Mouse (Mus musculus) stomach, embryonic 14.5 days (tissue): ENCODE data around the gene Col5a3. TPM values are rescaled to one million over a fixed set of nuclear protein-coding genes. Genes with fewer than 3 reads are reported as not detected.
"Not testable (repeated sequence)": the region's sequence is repeated elsewhere in the genome, so short reads cannot be mapped to it uniquely, and the experiment has no call there.

Experiments
- ATAC-seq: fragments of 200-750 bp; cut with Nextera tagmentation; 2 replicates; pipeline ENCODE4 v1.8.0; 2017; ENCODE audit warnings: low read depth, moderate TSS enrichment; ENCODE audit not compliant: insufficient number of reproducible peaks, insufficient read depth, low FRiP score
- H3K27ac ChIP-seq: fragments of 300-500 bp; sonication (generic); 2 replicates; pipeline ENCODE4 v1.5.1; 2014; ENCODE audit warnings: mild to moderate bottlenecking, low read length, moderate library complexity, mixed read lengths
- H3K27me3 ChIP-seq: fragments of 300-500 bp; sonication (generic); 2 replicates; pipeline ENCODE4 v1.6.1; 2014; ENCODE audit warnings: low read length, control low read depth, mixed read lengths; ENCODE audit not compliant: control insufficient read depth, insufficient read depth
- H3K36me3 ChIP-seq: fragments of 300-500 bp; sonication (generic); 2 replicates; pipeline ENCODE4 v1.6.1; 2014; ENCODE audit warnings: mild to moderate bottlenecking, control low read depth, low read length, moderate library complexity, mixed read lengths; ENCODE audit not compliant: control insufficient read depth, insufficient read depth
- H3K4me1 ChIP-seq: fragments of 300-500 bp; sonication (generic); 2 replicates; pipeline ENCODE4 v1.6.1; 2014; ENCODE audit warnings: low read length, control low read depth, mixed read lengths; ENCODE audit not compliant: control insufficient read depth, insufficient read depth
- H3K4me2 ChIP-seq: fragments of 300-500 bp; sonication (generic); replicated peaks from 2 replicates; pipeline ENCODE4 v1.6.1; 2014; ENCODE audit warnings: low read depth, low read length, control low read depth
- H3K4me3 ChIP-seq: fragments of 300-500 bp; sonication (generic); 2 replicates; pipeline ENCODE4 v1.5.1; 2014; ENCODE audit warnings: low read depth, low read length, control low read depth
- H3K9ac ChIP-seq: fragments of 300-500 bp; sonication (generic); replicated peaks from 2 replicates; pipeline ENCODE4 v1.6.1; 2014; ENCODE audit warnings: low read depth, mild to moderate bottlenecking, control low read depth, low read length, moderate library complexity, mixed read lengths
- H3K9me3 ChIP-seq: fragments of 300-500 bp; sonication (generic); 2 replicates; pipeline ENCODE4 v1.6.1; 2016; ENCODE audit warnings: low read depth, low read length, control low read depth; ENCODE audit not compliant: control insufficient read depth
- WGBS: fragments of 180-500 bp; shearing (Covaris S2); extraction: QIAGEN DNeasy Blood & Tissue Kit; methylation state at CpG from one replicate; pipeline ENCODE4 v1.1.7; 2014; 5-methylcytosine and 5-hydroxymethylcytosine counted together
- polyA plus RNA-seq: library from polyadenylated mRNA; unstranded; fragments of >200 nt; fragmentation: Nextera tagmentation; extraction: Ambion mirVana; gene quantifications from 2 replicates; pipeline ENCODE4 v1.2.1, GENCODE M21; 2014

Col5a3 gene
- polyA plus RNA-seq, 1 experiment from 2014 or later: 1.2 TPM

- no peak overlapping the region for H3K9ac ChIP-seq
- no peak overlapping the region for H3K4me3 ChIP-seq
- 79% methylated on average over 9 of the region's 9 CpGs for WGBS
- no peak overlapping the region for H3K4me2 ChIP-seq
- H3K9me3 ChIP-seq: no peaks in the 10 kb centered on the region
- no peaks in the 10 kb centered on the region for H3K4me1 ChIP-seq
- H3K27ac ChIP-seq: no peak overlapping the region
- H3K36me3 ChIP-seq: no peaks in the 10 kb centered on the region
- peak; percentile 42; the same call in 1 of the 2 replicates for ATAC-seq
- H3K27me3 ChIP-seq: no peaks in the 10 kb centered on the region
Observed at GRCm38 (mm10) chr9:20837184-20837947, 22.5 kb upstream of the Col5a3 start.

- H3K4me2 ChIP-seq, H3K27ac ChIP-seq, H3K36me3 ChIP-seq, H3K27me3 ChIP-seq, H3K4me1 ChIP-seq, ATAC-seq, H3K4me3 ChIP-seq, H3K9ac ChIP-seq, H3K9me3 ChIP-seq: not testable (repeated sequence)
- 86% methylated on average over 11 of the region's 11 CpGs for WGBS
Observed at GRCm38 (mm10) chr9:20835431-20835954, 20.6 kb upstream of the Col5a3 start.

DNA sequence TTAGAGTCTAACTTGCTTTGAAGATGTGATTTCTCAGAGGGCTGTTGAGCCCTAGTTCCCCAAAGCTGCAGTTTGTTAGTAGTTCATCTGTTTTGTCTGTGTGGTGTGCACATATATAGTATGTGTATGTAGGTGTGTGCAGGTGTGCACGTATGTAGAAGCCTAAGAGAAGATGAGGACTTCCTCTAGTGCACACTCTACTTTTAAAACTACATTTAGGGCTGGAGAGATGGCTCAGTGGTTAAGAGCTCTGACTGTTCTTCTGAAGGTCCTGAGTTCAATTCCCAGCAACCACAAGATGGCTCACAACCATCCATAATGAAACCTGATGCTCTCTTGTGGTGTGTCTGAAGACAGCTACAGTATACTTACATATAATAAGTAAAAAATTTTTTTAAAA lies 20.0 kb upstream of the Col5a3 start:
- Histone ChIP-seq H3K27me3 (no peaks in the 10 kb centered on the region), H3K4me3 (no peak overlapping the region), H3K4me1 (no peaks in the 10 kb centered on the region), H3K9me3 (no peaks in the 10 kb centered on the region), H3K36me3 (no peaks in the 10 kb centered on the region), H3K27ac (no peak overlapping the region), H3K9ac (no peak overlapping the region), H3K4me2 (no peak overlapping the region)
- no peak for ATAC-seq
- WGBS: 55% methylated on average over 1 of the region's 1 CpGs

- ATAC-seq: peak; percentile 89
- H3K27me3 ChIP-seq: no peaks in the 10 kb centered on the region
- no peak overlapping the region for H3K4me3 ChIP-seq
- H3K4me1 ChIP-seq: no peaks in the 10 kb centered on the region
- H3K36me3 ChIP-seq: no peaks in the 10 kb centered on the region
- H3K9ac ChIP-seq: no peak overlapping the region
- H3K9me3 ChIP-seq: no peaks in the 10 kb centered on the region
- 14% methylated on average over 19 of the region's 19 CpGs for WGBS
- H3K27ac ChIP-seq: no peak overlapping the region
- H3K4me2 ChIP-seq: no peak overlapping the region
Observed at GRCm38 (mm10) chr9:20830901-20831643, 16.2 kb upstream of the Col5a3 start.

- ATAC-seq: no peak
- 97% methylated on average over 1 of the region's 1 CpGs for WGBS
- no peak overlapping the region for H3K4me3 ChIP-seq
- H3K4me2 ChIP-seq: no peak overlapping the region
- H3K27ac ChIP-seq: no peak overlapping the region
- no peaks in the 10 kb centered on the region for H3K9me3 ChIP-seq
- no peak overlapping the region for H3K9ac ChIP-seq
- H3K27me3 ChIP-seq: no peaks in the 10 kb centered on the region
- H3K36me3 ChIP-seq: no peaks in the 10 kb centered on the region
- H3K4me1 ChIP-seq: no peaks in the 10 kb centered on the region
Observed at GRCm38 (mm10) chr9:20828127-20828526, 13.3 kb upstream of the Col5a3 start.

DNA sequence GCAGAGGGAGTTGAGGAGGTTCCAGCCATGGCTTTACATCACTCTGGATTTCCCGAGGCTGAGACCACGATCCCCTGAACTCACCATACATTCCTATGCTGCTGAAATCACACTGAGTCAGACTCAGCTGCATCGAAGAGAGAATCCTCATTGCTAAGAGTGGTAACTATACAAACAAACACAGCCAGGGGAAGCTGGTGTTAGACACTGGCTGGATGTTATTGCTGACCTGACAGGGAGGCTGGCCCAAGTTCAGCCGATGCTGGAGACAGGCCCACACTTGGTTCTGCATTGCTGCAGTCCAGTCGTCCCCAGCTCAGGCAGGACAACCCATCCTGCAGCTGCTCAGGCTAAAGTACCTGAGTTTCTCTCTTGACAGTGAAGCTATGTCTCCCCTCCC lies 10.9 kb upstream of the Col5a3 start:
- 48% methylated on average over 5 of the region's 5 CpGs for WGBS
- ATAC-seq: no peak
- H3K4me2 ChIP-seq: no peak overlapping the region

GRCm38 (mm10) chr9:20822821-20823220 lies 8.0 kb upstream of the Col5a3 start:
- no peaks in the 10 kb centered on the region for H3K9me3 ChIP-seq
- H3K4me1 ChIP-seq: no peaks in the 10 kb centered on the region
- 71% methylated on average over 3 of the region's 3 CpGs for WGBS
- no peak for ATAC-seq
- no peaks in the 10 kb centered on the region for H3K27me3 ChIP-seq
- H3K36me3 ChIP-seq: no peaks in the 10 kb centered on the region
- H3K27ac ChIP-seq: no peak overlapping the region
- no peak overlapping the region for H3K9ac ChIP-seq
- H3K4me3 ChIP-seq: no peak overlapping the region
- no peak overlapping the region for H3K4me2 ChIP-seq

More for the DNA sequence above, 10.9 kb upstream of the Col5a3 start:
- Histone ChIP-seq H3K36me3 (no peaks in the 10 kb centered on the region), H3K4me1 (no peaks in the 10 kb centered on the region), H3K27me3 (no peaks in the 10 kb centered on the region), H3K27ac (no peak overlapping the region), H3K9me3 (no peaks in the 10 kb centered on the region), H3K9ac (no peak overlapping the region), H3K4me3 (no peak overlapping the region)

DNA sequence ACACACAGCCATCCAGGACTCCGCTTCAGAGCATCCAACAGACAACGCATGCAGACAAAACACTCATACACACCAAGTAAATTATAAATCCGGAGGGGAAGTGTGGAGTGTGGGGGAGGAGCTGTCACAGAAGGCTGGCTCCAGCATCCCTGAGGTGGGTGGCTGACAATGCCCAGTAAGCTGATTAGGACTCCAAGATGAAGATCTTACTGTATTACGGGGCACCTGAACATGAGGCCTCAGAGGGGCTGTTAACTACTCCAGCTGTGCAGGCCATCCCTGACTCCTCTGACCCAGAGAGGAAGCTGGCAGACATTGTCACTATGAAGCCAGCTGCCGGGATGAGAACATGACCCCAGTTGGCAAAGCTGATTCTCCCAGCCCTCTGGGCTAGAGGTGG lies 5.1 kb upstream of the Col5a3 start:
- H3K9ac ChIP-seq: no peak overlapping the region
- no peak overlapping the region for H3K4me2 ChIP-seq
- peaks cover under 1% of the 10 kb centered on the region for H3K4me1 ChIP-seq
- no peak overlapping the region for H3K27ac ChIP-seq
- H3K27me3 ChIP-seq: no peaks in the 10 kb centered on the region
- no peak for ATAC-seq
- 79% methylated on average over 5 of the region's 5 CpGs for WGBS
- no peaks in the 10 kb centered on the region for H3K9me3 ChIP-seq
- no peaks in the 10 kb centered on the region for H3K36me3 ChIP-seq
- H3K4me3 ChIP-seq: no peak overlapping the region
